Mouse (Mus musculus) adrenal gland, postnatal 4 days (tissue): ENCODE results near the gene Vangl2. TPM values are rescaled to one million over a fixed set of nuclear protein-coding genes. Genes with fewer than 3 reads are reported as not detected.
"Not testable (repeated sequence)": the region's sequence is repeated elsewhere in the genome, so short reads cannot be mapped to it uniquely, and the experiment has no call there.

Experiments used
- DNase-seq, 2 experiments: peaks; one replicate each; pipeline ENCODE4 v3.0.0; 2021 to 2022; ENCODE audit warnings: low spot score in 2 of 2, mixed read lengths in 2 of 2
- total RNA-seq, 2 experiments: library from RNA; stranded (reverse); gene quantifications; 2 replicates each; pipeline ENCODE4 v1.2.3; 2021

Vangl2 gene
- total RNA-seq, 2 experiments from 2014 or later: 16.2 to 18.7 TPM

GRCm38 (mm10) chr1:172008351-172008750 lies 19.9 kb downstream of the Vangl2 start:
- DNase-seq: no peak

DNA sequence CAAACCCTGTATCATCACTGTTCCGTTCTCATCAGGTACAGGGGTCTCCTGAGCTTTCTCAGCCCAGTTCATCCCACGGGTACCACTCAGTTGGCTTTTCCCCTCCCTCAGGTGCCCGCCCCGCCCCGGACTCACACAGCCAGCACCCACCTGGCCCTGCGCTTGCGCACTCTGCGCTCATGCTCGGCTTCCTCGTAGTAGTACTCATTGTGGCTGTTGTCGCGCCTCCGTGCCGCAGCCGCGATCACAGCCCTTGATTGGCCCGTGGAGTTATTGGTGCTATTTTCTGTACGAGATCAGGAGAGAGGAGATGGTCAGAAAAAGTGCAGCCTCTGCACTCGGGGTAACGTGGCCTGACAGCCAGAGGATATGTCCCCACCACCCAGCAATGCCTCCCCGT lies 20.5 kb downstream of the Vangl2 start:
- DNase-seq: no peak

GRCm38 (mm10) chr1:172001665-172002064 lies 26.6 kb downstream of the Vangl2 start:
- no peak for DNase-seq

DNA sequence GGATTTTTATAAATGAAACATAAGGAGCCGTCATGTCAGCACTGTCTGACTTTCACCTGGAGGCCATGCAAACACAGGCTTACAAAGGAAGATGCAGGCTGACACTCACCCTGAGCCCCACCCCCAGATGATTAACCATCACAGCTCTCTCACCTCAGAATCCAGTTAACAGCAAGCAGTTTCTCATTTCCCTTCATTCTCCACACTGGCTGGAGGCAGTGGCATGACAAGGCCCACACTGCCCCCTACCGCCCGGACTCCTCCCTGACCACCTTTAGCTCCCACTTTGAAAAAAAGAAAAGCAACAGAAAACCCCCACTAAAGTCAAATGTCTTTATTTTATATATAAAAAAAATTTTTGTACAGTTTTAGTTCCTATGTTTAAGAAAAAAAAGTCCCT lies 27.6 kb downstream of the Vangl2 start:
- DNase-seq: no peak

DNA sequence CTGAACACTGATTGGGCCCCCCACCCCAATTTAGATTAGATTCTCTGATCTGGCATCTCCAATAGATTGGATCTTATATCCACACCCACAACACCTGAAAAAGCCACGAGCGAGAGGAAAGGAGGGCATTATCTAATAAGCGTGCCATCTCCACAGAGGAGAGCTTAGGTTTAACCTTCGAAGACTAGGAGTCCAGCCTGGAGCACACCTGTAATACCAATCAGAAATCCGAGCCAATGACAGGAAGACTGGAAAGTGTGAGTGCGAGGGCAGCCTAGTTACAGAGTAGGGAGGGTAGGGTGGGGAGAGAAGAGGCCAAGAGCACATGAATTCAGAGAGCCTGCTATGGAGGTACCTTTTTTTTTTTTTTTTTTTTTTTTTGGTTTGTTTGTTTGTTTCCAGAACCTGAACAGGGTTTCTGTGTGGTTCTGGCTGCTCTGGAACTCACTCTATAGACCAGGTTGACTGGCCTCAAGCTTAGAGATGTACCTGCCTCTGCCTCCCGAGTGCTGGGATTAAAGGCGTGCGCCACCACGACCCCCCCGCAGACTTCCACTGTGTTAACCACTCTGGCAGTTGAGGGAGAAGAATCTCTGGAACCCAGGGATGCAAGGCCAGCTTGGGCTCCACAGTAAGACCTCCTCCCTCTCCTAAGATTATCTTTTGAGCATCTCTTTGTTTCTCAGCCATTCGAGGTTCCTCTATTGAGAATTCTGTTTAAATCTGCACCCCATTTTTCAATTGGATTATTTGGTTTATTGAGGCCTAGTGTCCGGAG lies 29.2 kb downstream of the Vangl2 start:
- DNase-seq: no peak

DNA sequence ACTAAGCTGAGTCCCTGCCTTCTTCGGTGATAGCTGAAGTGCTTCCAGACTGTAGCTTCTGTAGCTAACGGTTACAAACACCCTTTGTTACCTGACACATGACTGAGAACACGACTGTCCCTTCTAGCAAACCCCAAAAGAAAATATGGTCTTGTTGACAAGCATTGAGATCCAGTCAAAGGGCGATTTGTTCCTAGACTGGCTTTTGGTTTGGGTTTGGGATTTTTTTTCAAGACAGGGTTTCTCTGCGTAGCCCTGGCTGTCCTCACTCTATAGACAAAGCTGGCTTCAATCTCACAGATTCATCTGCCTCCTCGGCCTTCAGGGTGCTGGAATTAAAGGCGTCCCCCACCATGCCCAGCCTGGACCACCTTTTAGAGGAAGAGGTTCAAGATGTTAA lies 31.5 kb downstream of the Vangl2 start:
- DNase-seq: no peak

DNA sequence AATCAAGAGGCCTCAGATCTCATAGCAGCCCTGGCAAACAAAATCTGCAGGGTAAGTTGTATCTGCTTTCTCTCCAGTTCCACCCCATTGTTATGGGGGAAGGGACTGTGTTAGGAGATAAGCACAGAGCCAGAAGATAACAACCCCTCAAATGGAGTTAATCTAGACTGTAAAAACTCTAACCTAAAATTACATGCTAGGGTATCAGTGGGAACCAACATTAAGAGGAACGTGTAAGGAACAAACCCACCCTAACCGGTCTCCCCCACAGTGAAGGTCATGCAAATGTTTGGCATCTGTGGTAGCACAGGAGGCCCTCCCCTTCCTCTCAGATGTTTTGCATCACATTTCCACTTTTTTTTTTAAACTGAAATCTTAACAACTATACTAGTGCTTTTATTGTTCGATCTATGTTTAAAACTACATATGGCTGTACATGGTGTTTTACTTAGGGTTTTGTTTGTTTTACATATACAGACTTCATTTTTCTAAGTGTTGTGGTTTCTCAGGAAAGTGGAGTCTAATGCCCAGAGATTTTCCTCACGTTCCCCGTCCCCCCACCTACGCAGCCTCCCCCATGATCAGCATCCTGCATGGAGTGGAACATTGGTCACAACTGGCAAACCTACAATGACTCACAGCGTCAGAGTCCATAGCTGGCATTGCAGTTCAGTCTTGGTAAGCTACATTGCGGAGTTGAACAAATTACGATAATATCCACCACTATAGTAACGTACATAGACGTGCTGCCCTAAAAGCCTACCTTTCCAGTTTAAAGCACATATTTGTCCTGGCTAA lies 33.1 kb downstream of the Vangl2 start:
- no peak for DNase-seq

GRCm38 (mm10) chr1:171994501-171994900 lies 33.7 kb downstream of the Vangl2 start:
- no peak for DNase-seq

DNA sequence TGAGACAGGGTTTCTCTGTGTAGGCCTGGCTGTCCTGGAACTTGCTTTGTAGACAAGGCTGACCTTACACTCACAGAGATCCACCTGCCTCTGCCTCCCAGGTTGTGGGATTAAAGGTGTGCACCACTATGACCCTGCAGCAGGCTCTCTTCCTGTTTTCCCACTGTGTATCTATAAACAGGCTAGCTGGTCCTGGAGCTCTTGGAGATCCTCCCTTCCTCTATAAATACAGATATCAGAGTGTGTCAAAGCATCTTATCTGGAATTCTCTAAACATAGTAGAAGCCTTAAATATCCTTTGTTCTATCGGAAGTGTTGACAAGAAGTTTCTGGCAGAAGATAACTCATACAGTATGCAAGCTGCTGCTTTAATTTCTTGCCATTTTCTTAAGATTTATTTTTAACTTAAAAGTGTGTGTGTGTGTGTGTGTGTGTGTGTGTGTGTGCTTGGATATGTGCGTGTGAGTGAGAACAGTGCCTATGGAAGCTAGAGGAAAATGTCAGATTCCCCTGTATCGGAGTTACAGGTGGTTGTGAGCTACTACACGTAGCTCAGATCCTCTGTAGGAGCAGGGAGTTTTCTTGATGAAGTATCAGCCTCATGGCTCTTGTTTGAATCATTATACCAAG lies 35.2 kb downstream of the Vangl2 start:
- no peak for DNase-seq

GRCm38 (mm10) chr1:171991883-171992282 lies 36.4 kb downstream of the Vangl2 start:
- no peak for DNase-seq

GRCm38 (mm10) chr1:171984121-171984520 lies 44.1 kb downstream of the Vangl2 start:
- DNase-seq: no peak

- no peak for DNase-seq
These were observed 44.8 kb downstream of the Vangl2 start for GRCm38 (mm10) chr1:171983372-171984001.

GRCm38 (mm10) chr1:171982740-171983139 lies 45.5 kb downstream of the Vangl2 start:
- no peak for DNase-seq

DNA sequence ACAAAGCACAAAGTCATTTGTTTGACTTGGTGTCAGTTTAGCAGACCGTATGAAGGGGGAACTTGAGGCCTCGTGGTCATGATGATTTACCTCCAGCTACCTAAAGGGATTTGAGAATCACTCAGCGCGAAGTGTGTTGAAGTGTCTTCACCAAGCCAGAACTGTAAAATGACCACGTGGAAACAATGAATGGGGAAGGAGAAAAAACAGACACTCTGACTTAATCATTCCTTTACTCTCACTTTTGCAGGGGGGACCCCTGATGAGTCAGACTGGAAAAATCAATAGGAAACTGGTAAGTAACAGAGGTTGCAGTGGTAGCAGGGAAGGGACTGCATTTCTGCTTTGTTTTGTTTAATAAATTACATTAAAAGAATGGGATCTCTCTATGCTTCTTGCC lies 46.1 kb downstream of the Vangl2 start:
- DNase-seq: no peak

- no peak for DNase-seq
These were observed 48.1 kb downstream of the Vangl2 start for GRCm38 (mm10) chr1:171979969-171980730.

GRCm38 (mm10) chr1:171977891-171978290 lies 50.4 kb downstream of the Vangl2 start:
- no peak for DNase-seq

GRCm38 (mm10) chr1:171976826-171977539 lies 51.3 kb downstream of the Vangl2 start:
- DNase-seq: no peak

DNA sequence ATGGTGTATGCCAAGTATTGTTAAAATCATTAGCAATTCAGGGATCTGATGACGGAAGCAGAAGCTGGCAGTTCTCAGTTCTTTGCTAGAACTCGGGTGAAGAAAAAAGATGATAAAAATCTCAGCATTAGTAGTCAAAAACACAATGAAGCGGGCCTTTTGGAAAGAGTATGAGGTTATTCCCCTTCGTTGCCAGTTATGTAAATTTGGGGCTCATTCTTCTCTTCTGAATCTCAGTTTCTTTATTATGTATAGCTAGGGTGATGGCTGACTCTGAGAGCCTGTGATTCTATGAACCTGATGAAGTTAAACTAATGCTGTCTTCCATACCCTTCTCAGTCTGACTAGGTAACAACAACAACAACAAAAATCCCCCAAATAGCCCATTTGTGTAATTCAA lies 52.4 kb downstream of the Vangl2 start:
- no peak for DNase-seq

DNA sequence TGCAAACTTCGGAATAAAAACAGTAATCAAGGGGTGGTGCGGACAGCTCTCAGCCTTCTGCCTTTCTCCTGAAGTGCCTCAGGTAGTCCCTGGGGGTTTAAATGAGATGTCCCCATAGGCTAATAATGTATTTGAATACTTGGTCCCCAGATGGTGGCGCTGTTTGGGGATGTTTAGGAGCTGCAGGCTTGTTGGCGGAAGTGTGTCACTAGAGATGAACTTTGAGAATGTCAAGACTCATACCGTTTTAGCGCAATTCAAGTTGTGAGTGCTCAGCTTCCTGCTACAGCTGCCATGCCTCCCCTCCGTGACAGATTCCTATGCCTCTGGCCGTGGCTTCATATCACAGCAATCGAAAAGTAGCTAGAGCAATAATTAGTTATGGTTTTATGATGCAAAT lies 52.9 kb downstream of the Vangl2 start:
- DNase-seq: no peak

- not testable (repeated sequence) for DNase-seq
These were observed 53.9 kb downstream of the Vangl2 start for GRCm38 (mm10) chr1:171974361-171974760.
